Mouse (Mus musculus) liver, embryonic 18 days (tissue): Measurements from ENCODE around the gene Glyatl3. TPM values are rescaled to one million over a fixed set of nuclear protein-coding genes. Genes with fewer than 3 reads are reported as not detected.

ENCODE experiments used
- polyA plus RNA-seq: library from polyadenylated mRNA; depleted of rRNA; stranded (reverse); fragments of >200 nt; gene quantifications from 2 replicates; pipeline ENCODE4 v1.2.3, GENCODE M21; 2012; rRNA removed

Gene Glyatl3
- polyA plus RNA-seq: 0.03 TPM in 1 of 2 replicates, not detected in the other

GRCm38 (mm10) chr17:40914250-40914649 lies at the start of gene Glyatl3:
TSS of gene Glyatl3 (minus strand) at chr17:40914350.

GRCm38 (mm10) chr17:40934420-40935231 lies 20.5 kb upstream of the Glyatl3 start, which contains the start of the genes Mut and Cenpq:
TSS of gene Mut (plus strand) at chr17:40934685.
TSS of gene Cenpq (minus strand) at chr17:40935047.

GRCm38 (mm10) chr17:40879924-40880691 lies 34.0 kb downstream of the Glyatl3 start, which contains the start of gene 9130008F23Rik:
TSS of gene 9130008F23Rik (minus strand) at chr17:40880559.

Other genes starting within 250 kb of the Glyatl3 start
- not detected in 2 replicates for gene Esp1, start 187.2 kb downstream of the Glyatl3 start, polyA plus RNA-seq
- 0.06 and 0.22 TPM in 2 replicates for gene Crisp2, start 107.3 kb downstream of the Glyatl3 start, polyA plus RNA-seq
- gene Rhag, start 103.2 kb downstream of the Glyatl3 start, polyA plus RNA-seq: 80.1 and 84.6 TPM in 2 replicates
- 0.29 and 0.40 TPM in 2 replicates for gene 9130008F23Rik, start 33.8 kb downstream of the Glyatl3 start, polyA plus RNA-seq
- 24.9 and 28.8 TPM in 2 replicates for gene Mut, start 20.3 kb upstream of the Glyatl3 start, polyA plus RNA-seq
- gene Cenpq, start 20.7 kb upstream of the Glyatl3 start, polyA plus RNA-seq: 7.6 and 7.9 TPM in 2 replicates